Comparison of ENCODE assay signal across 25 mouse cellular contexts in the genomic region with DNA sequence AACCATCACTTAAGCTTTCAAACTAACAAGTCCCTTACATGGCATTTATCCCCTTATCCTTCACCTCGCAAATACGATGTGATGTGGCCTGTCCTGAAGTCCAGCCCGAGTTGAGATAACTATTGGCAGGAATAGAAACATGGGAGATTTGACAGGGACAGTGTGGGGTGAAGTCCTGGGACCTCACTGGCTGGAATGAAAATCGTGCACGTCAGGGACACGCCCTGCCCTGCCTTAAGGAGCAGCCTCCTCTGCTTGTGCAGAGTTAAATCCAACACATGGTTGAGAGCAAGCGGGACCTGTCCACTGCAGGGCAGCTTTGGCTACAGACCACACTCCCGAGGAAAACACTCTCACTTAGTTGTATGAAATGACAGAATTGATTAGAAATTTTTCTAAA.
A peak's percentile ranks its signal among the peaks of the same experiment; 100 is the strongest.
DNase-seq lines count a peak whose midpoint lies in the region; ATAC-seq and TF ChIP-seq lines count a peak whose summit lies in the region.
"Had no signal": no experiment of that assay in that cellular context is flagged by ENCODE, and none has a peak within 500 bp of the region (broad histone marks: within the 10 kb centered on the region; RNA-seq: fewer than 3 reads in every experiment).

No protein-coding gene starts in this region.

- no peaks in the 10 kb centered on the region for H3K9me3 ChIP-seq in heart, embryonic 10.5 days
- no peaks in the 10 kb centered on the region for H3K9me3 ChIP-seq in hindbrain, embryonic 13.5 days
- H3K9me3 ChIP-seq in hindbrain, embryonic 16.5 days (ENCODE audit: control insufficient read depth, low read length) = no peaks in the 10 kb centered on the region
- H3K9me3 ChIP-seq: embryonic facial prominence, embryonic 10.5 days; embryonic facial prominence, embryonic 13.5 days; intestine, embryonic 15.5 days had no signal

- no peak overlapping the region for H3K4me2 ChIP-seq in hindbrain, embryonic 13.5 days
- no peak overlapping the region for H3K4me2 ChIP-seq in hindbrain, embryonic 16.5 days (ENCODE audit: low read length)
- H3K4me2 ChIP-seq: embryonic facial prominence, embryonic 13.5 days; intestine, embryonic 15.5 days had no signal

- intact Hi-C loops in heart, postnatal 10 days (cut with DNase I) = loop anchor here (10.0 kb wide), 2 partner anchors 384 to 1146 kb away; no protein-coding TSS in a partner anchor

- no peak overlapping the region for H3K27ac ChIP-seq in heart, embryonic 10.5 days
- peak overlapping the region; percentile 0; the same call in 1 of the 2 replicates for H3K27ac ChIP-seq in hindbrain, embryonic 13.5 days
- H3K27ac ChIP-seq in hindbrain, embryonic 16.5 days (ENCODE audit: low read depth, low read length) = no peak overlapping the region
- H3K27ac ChIP-seq: embryonic facial prominence, embryonic 13.5 days; gastrocnemius, adult 2 months; intestine, embryonic 15.5 days had no signal

- TF ChIP-seq POLR2A in brain, embryonic 14.5 days (IDR thresholded peaks at IDR 0.05; ENCODE audit: borderline replicate concordance, extremely low read depth, insufficient read depth, insufficient read length, poor library complexity, severe bottlenecking) = no peak

- WGBS in heart, embryonic 10.5 days = 39% methylated on average over 8 of the region's 8 CpGs
- WGBS in hindbrain, embryonic 13.5 days = 71% methylated on average over 8 of the region's 8 CpGs
- WGBS in hindbrain, embryonic 16.5 days = 67% methylated on average over 8 of the region's 8 CpGs

- no peak for TF ChIP-seq CTCF in brain, embryonic 14.5 days (IDR thresholded peaks at IDR 0.05; ENCODE audit: borderline replicate concordance, extremely low read depth, insufficient read depth, insufficient read length)

- peaks cover 3% of the 10 kb centered on the region; the same call in 1 of the 2 replicates for H3K4me1 ChIP-seq in heart, embryonic 10.5 days
- peaks cover 36% of the 10 kb centered on the region for H3K4me1 ChIP-seq in hindbrain, embryonic 13.5 days (replicated peaks)
- no peaks in the 10 kb centered on the region; the same call in none of the 2 replicates for H3K4me1 ChIP-seq in hindbrain, embryonic 16.5 days (ENCODE audit: control insufficient read depth, insufficient read depth, low read depth, low read length)
- H3K4me1 ChIP-seq: intestine, embryonic 15.5 days had no signal

- no peak overlapping the region for H3K9ac ChIP-seq in hindbrain, embryonic 13.5 days
- H3K9ac ChIP-seq in hindbrain, embryonic 16.5 days (ENCODE audit: low read depth, low read length) = no peak overlapping the region
- H3K9ac ChIP-seq: embryonic facial prominence, embryonic 13.5 days; forebrain, postnatal 0 days; intestine, embryonic 15.5 days had no signal

- no peaks in the 10 kb centered on the region for H3K36me3 ChIP-seq in heart, embryonic 10.5 days
- H3K36me3 ChIP-seq in hindbrain, embryonic 13.5 days = no peaks in the 10 kb centered on the region
- H3K36me3 ChIP-seq in hindbrain, embryonic 16.5 days (ENCODE audit: control insufficient read depth, insufficient read depth, low read length) = no peaks in the 10 kb centered on the region
- H3K36me3 ChIP-seq: embryonic facial prominence, embryonic 10.5 days; embryonic facial prominence, embryonic 13.5 days; intestine, embryonic 15.5 days had no signal

- peaks cover 13% of the 10 kb centered on the region; the same call in 1 of the 2 replicates for H3K27me3 ChIP-seq in heart, embryonic 10.5 days (ENCODE audit: insufficient read depth, poor library complexity, severe bottlenecking)
- peaks cover 19% of the 10 kb centered on the region for H3K27me3 ChIP-seq in hindbrain, embryonic 13.5 days
- H3K27me3 ChIP-seq in hindbrain, embryonic 16.5 days (replicated peaks; ENCODE audit: control insufficient read depth, insufficient read depth, low read length) = peaks cover 6% of the 10 kb centered on the region; the same call in 1 of the 2 replicates
- H3K27me3 ChIP-seq: intestine, embryonic 15.5 days had no signal

- no peak overlapping the region for H3K4me3 ChIP-seq in heart, embryonic 10.5 days
- H3K4me3 ChIP-seq in hindbrain, embryonic 13.5 days = no peak overlapping the region
- no peak overlapping the region for H3K4me3 ChIP-seq in hindbrain, embryonic 16.5 days (ENCODE audit: low read length)
- H3K4me3 ChIP-seq: embryonic facial prominence, embryonic 10.5 days; embryonic facial prominence, embryonic 13.5 days; erythroblast, embryonic 14.5 days; gastrocnemius, adult 2 months; intestine, embryonic 15.5 days had no signal

- no peak for ATAC-seq in hindbrain, embryonic 13.5 days (ENCODE audit: low FRiP score)
- no peak for ATAC-seq in hindbrain, embryonic 16.5 days
- ATAC-seq: CD4-positive, CD25-positive, alpha-beta regulatory T cell, adult 4 months; forebrain, embryonic 14.5 days; forebrain, postnatal 0 days; intestine, embryonic 15.5 days had no signal

- peak; percentile 73 for DNase-seq in heart, embryonic 10.5 days (ENCODE audit: low spot score)
- DNase-seq in heart, postnatal 10 days = no peak
- DNase-seq in brain, embryonic 14.5 days (ENCODE audit: low read depth) = peak; percentile 17
- DNase-seq in left cerebral cortex, adult 18-20 months (ENCODE audit: low spot score in 2 of 2) = no peak
- DNase-seq: adrenal gland, adult 2 months; adrenal gland, postnatal 14 days; cerebellum, adult 11-12 months; cerebellum, adult 8-10 months; cerebellum, postnatal 10 days; cerebellum, postnatal 36 days; embryo, embryonic 11 days; forebrain, postnatal 0 days; gastrocnemius, adult 2 months; gastrocnemius, postnatal 14 days; heart, adult 18-20 months; heart, postnatal 36 days; kidney, adult 11 months had no signal

Comparison
In these comparisons a context has a peak if more than half of its experiments do, and no peak if none do; other contexts are left out.
1. DNase-seq: peak in heart, embryonic 10.5 days (single experiment) and brain, embryonic 14.5 days (single experiment); none in heart, postnatal 10 days (0 of 2) and left cerebral cortex, adult 18-20 months (0 of 2).